Mouse (Mus musculus): ENCODE measurements at regions not wholly inside any gene's neighbourhood (a gene's known extent, or its start where the extent isn't known, plus 50 kb on each side); places are given as distances from the start of the nearest gene placed in this dataset.
A peak's percentile ranks its signal among the peaks of the same experiment; 100 is the strongest.

- WGBS, result 46% methylated on average over 1 of the region's 1 CpGs
Observed at GRCm38 (mm10) chr7:145034385-145034784, 94.7 kb upstream of the Ccnd1 start.

GRCm38 (mm10) chr7:145031275-145031674 lies 91.5 kb upstream of the Ccnd1 start:
- Histone ChIP-seq H3K4me3 (ENCODE audit: insufficient read depth, low read depth, low read length) (peak overlapping the region; percentile 21), H3K27ac (ENCODE audit: insufficient read depth, low read depth, low read length) (no peak overlapping the region), H3K4me1 (ENCODE audit: control insufficient read depth, insufficient read depth, low read length) (peaks cover 9% of the 10 kb centered on the region)
- no peak for TF ChIP-seq CTCF (IDR thresholded peaks at IDR 0.05; ENCODE audit: insufficient read depth, low read depth, low read length)
- 18% methylated on average over 7 of the region's 7 CpGs for WGBS

More at GRCm38 (mm10) chr7:145034385-145034784, 94.7 kb upstream of the Ccnd1 start:
- H3K4me1 ChIP-seq (ENCODE audit: control insufficient read depth, insufficient read depth, low read length), result peaks cover 9% of the 10 kb centered on the region
- no peak overlapping the region for H3K4me3 ChIP-seq (ENCODE audit: insufficient read depth, low read depth, low read length)
- TF ChIP-seq POLR2A (IDR thresholded peaks at IDR 0.05; ENCODE audit: insufficient read depth, low read depth, low read length) (no peak), CTCF (IDR thresholded peaks at IDR 0.05; ENCODE audit: insufficient read depth, low read depth, low read length) (no peak)
- H3K27ac ChIP-seq (ENCODE audit: insufficient read depth, low read depth, low read length), result no peak overlapping the region

DNA sequence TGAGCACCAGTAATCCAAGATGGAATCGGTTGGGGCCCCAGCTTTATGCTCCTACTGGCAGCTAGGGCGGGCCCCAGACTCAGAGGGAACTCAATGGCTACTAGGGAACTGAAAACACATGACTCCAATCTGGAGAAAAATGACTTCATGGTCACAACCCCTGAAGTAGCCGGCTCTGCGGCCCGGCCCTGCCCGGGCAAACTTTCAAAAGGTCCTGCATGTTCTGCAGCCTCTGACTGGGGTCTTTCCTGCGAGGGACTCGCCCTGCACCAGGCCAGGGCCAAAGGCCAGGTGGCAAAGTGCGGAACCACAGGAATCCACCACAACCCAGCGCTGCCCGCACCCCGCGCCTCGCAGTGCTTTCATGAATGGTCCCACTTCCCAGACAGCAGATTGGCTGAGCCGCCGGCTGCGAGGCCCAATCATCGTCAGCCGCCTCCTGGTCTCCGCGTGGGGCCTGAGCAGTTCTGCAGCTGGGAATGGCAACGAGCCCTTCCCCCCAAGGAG lies 91.0 kb upstream of the Ccnd1 start:
- H3K4me3 ChIP-seq (ENCODE audit: insufficient read depth, low read depth, low read length), result peak overlapping the region; percentile 21
- H3K4me1 ChIP-seq (ENCODE audit: control insufficient read depth, insufficient read depth, low read length), result peaks cover 9% of the 10 kb centered on the region
- 2% methylated on average over 22 of the region's 22 CpGs for WGBS
- no peak for TF ChIP-seq POLR2A (IDR thresholded peaks at IDR 0.05; ENCODE audit: insufficient read depth, low read depth, low read length)
- TF ChIP-seq CTCF (IDR thresholded peaks at IDR 0.05; ENCODE audit: insufficient read depth, low read depth, low read length), result no peak
- H3K27ac ChIP-seq (ENCODE audit: insufficient read depth, low read depth, low read length), result no peak overlapping the region

GRCm38 (mm10) chr7:145029622-145030021 lies 89.9 kb upstream of the Ccnd1 start:
- Histone ChIP-seq H3K4me3 (ENCODE audit: insufficient read depth, low read depth, low read length) (no peak overlapping the region), H3K27ac (ENCODE audit: insufficient read depth, low read depth, low read length) (no peak overlapping the region), H3K4me1 (ENCODE audit: control insufficient read depth, insufficient read depth, low read length) (peaks cover 9% of the 10 kb centered on the region)
- TF ChIP-seq POLR2A (IDR thresholded peaks at IDR 0.05; ENCODE audit: insufficient read depth, low read depth, low read length), result no peak
- TF ChIP-seq CTCF (IDR thresholded peaks at IDR 0.05; ENCODE audit: insufficient read depth, low read depth, low read length), result no peak
- WGBS, result 94% methylated on average over 4 of the region's 4 CpGs

DNA sequence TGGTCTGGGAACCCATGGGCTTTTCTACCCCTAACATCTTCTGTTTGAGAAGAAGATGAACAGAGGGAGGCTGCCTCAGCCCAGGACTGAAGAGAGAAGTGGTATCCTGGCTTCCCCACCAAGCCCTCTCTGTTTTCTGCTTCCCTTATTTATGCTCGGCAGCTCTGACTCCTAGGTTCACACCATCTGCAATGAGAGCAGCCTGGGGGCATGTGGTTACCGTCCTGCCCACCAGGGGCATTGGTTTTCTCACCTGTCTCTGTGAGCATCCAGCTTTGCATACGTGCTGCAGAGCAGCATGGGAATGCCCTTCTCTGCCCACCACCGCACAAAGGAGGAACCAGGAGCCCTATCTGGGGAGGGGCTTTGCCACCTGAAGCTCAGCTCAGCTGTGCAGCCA lies 89.4 kb upstream of the Ccnd1 start:
- TF ChIP-seq POLR2A (IDR thresholded peaks at IDR 0.05; ENCODE audit: insufficient read depth, low read depth, low read length) (no peak), CTCF (IDR thresholded peaks at IDR 0.05; ENCODE audit: insufficient read depth, low read depth, low read length) (no peak)
- H3K4me3 ChIP-seq (ENCODE audit: insufficient read depth, low read depth, low read length), result no peak overlapping the region
- H3K27ac ChIP-seq (ENCODE audit: insufficient read depth, low read depth, low read length), result no peak overlapping the region
- peaks cover 9% of the 10 kb centered on the region for H3K4me1 ChIP-seq (ENCODE audit: control insufficient read depth, insufficient read depth, low read length)
- WGBS, result 74% methylated on average over 4 of the region's 4 CpGs

- WGBS, result 87% methylated on average over 4 of the region's 4 CpGs
- H3K4me1 ChIP-seq (ENCODE audit: control insufficient read depth, insufficient read depth, low read length), result peaks cover 9% of the 10 kb centered on the region
- no peak for TF ChIP-seq POLR2A (IDR thresholded peaks at IDR 0.05; ENCODE audit: insufficient read depth, low read depth, low read length)
- no peak for TF ChIP-seq CTCF (IDR thresholded peaks at IDR 0.05; ENCODE audit: insufficient read depth, low read depth, low read length)
- no peak overlapping the region for H3K27ac ChIP-seq (ENCODE audit: insufficient read depth, low read depth, low read length)
- no peak overlapping the region for H3K4me3 ChIP-seq (ENCODE audit: insufficient read depth, low read depth, low read length)
Observed at GRCm38 (mm10) chr7:145027061-145027460, 87.3 kb upstream of the Ccnd1 start.

- TF ChIP-seq CTCF (IDR thresholded peaks at IDR 0.05; ENCODE audit: insufficient read depth, low read depth, low read length) (no peak), POLR2A (IDR thresholded peaks at IDR 0.05; ENCODE audit: insufficient read depth, low read depth, low read length) (no peak)
- Histone ChIP-seq H3K4me3 (ENCODE audit: insufficient read depth, low read depth, low read length) (no peak overlapping the region), H3K27ac (ENCODE audit: insufficient read depth, low read depth, low read length) (no peak overlapping the region), H3K4me1 (ENCODE audit: control insufficient read depth, insufficient read depth, low read length) (peaks cover 5% of the 10 kb centered on the region)
- WGBS, result 97% methylated on average over 5 of the region's 5 CpGs
Observed at GRCm38 (mm10) chr7:145026014-145026285, 86.2 kb upstream of the Ccnd1 start.

GRCm38 (mm10) chr7:145025186-145026013 lies 85.7 kb upstream of the Ccnd1 start:
- H3K4me1 ChIP-seq (ENCODE audit: control insufficient read depth, insufficient read depth, low read length), result no peaks in the 10 kb centered on the region
- TF ChIP-seq CTCF (IDR thresholded peaks at IDR 0.05; ENCODE audit: insufficient read depth, low read depth, low read length) (no peak), POLR2A (IDR thresholded peaks at IDR 0.05; ENCODE audit: insufficient read depth, low read depth, low read length) (no peak)
- no peak overlapping the region for H3K4me3 ChIP-seq (ENCODE audit: insufficient read depth, low read depth, low read length)
- WGBS, result 56% methylated on average over 6 of the region's 6 CpGs
- no peak overlapping the region for H3K27ac ChIP-seq (ENCODE audit: insufficient read depth, low read depth, low read length)

GRCm38 (mm10) chr7:145024651-145025050 lies 84.9 kb upstream of the Ccnd1 start:
- Histone ChIP-seq H3K4me1 (ENCODE audit: control insufficient read depth, insufficient read depth, low read length) (no peaks in the 10 kb centered on the region), H3K4me3 (ENCODE audit: insufficient read depth, low read depth, low read length) (no peak overlapping the region), H3K27ac (ENCODE audit: insufficient read depth, low read depth, low read length) (no peak overlapping the region)
- TF ChIP-seq POLR2A (IDR thresholded peaks at IDR 0.05; ENCODE audit: insufficient read depth, low read depth, low read length), result no peak
- no peak for TF ChIP-seq CTCF (IDR thresholded peaks at IDR 0.05; ENCODE audit: insufficient read depth, low read depth, low read length)
- WGBS, result 93% methylated on average over 2 of the region's 2 CpGs
